Mouse (Mus musculus) small intestine, adult 2 months (tissue): ENCODE results near the gene Tpst2. TPM values are rescaled to one million over a fixed set of nuclear protein-coding genes. Genes with fewer than 3 reads are reported as not detected.

ENCODE experiments used
- H3K27ac ChIP-seq: fragments of 200-500 bp; 2 replicates; pipeline ENCODE4 v1.5.1; 2012; ENCODE audit warnings: low read depth, low read length, control low read depth, inconsistent platforms; ENCODE audit not compliant: insufficient read depth
- H3K27me3 ChIP-seq: fragments of 200-500 bp; 2 replicates; pipeline ENCODE4 v1.6.1; 2012; ENCODE audit warnings: mild to moderate bottlenecking, moderate library complexity, low read length, inconsistent platforms; ENCODE audit not compliant: control insufficient read depth, insufficient read depth
- H3K36me3 ChIP-seq: fragments of 200-500 bp; 2 replicates; pipeline ENCODE4 v1.6.1; 2012; ENCODE audit warnings: mild to moderate bottlenecking, low read length, control low read depth, inconsistent platforms; ENCODE audit not compliant: control insufficient read depth, insufficient read depth
- H3K4me1 ChIP-seq: fragments of 200-500 bp; 2 replicates; pipeline ENCODE4 v1.6.1; 2012; ENCODE audit warnings: low read length, inconsistent platforms, mixed read lengths; ENCODE audit not compliant: control insufficient read depth, insufficient read depth, insufficient read length
- H3K4me3 ChIP-seq: fragments of 200-500 bp; 2 replicates; pipeline ENCODE4 v1.5.1; 2012; ENCODE audit warnings: low read depth, mild to moderate bottlenecking, control low read depth, inconsistent platforms, low read length, moderate library complexity
- CTCF ChIP-seq: fragments of 200-500 bp; IDR thresholded peaks from 2 replicates; pipeline ENCODE4 v1.5.1; 2012; ENCODE audit warnings: low read depth, mild to moderate bottlenecking, control low read depth, inconsistent platforms, low read length, moderate library complexity, mixed read lengths; ENCODE audit not compliant: insufficient replicate concordance, insufficient read length; ENCODE audit errors: extremely low read depth
- POLR2A ChIP-seq: fragments of 200-500 bp; IDR thresholded peaks from 2 replicates; pipeline ENCODE4 v1.6.1; 2012; ENCODE audit warnings: low read depth, mild to moderate bottlenecking, control low read depth, inconsistent platforms, low read length, moderate library complexity
- WGBS: fragments of 180-500 bp; shearing (Covaris S2); methylation state at CpG from one replicate; pipeline ENCODE4 v1.1.7; 2018; 5-methylcytosine and 5-hydroxymethylcytosine counted together
- polyA plus RNA-seq: library from polyadenylated mRNA; depleted of rRNA; stranded (reverse); fragments of >200 nt; gene quantifications from 2 replicates; pipeline ENCODE4 v1.2.3, GENCODE M21; 2012

Tpst2 gene
- polyA plus RNA-seq, 1 experiment = 35.4 TPM

GRCm38 (mm10) chr5:112276907-112277348 is 437 bp downstream of the Tpst2 start:
- no peak for TF ChIP-seq POLR2A
- no peak for TF ChIP-seq CTCF
- WGBS = under 1% methylated on average over 24 of the region's 24 CpGs
- no peaks in the 10 kb centered on the region for H3K27me3 ChIP-seq
- peaks cover 16% of the 10 kb centered on the region; the same call in 1 of the 2 replicates for H3K4me1 ChIP-seq
- H3K4me3 ChIP-seq = peak overlapping the region; percentile 91
- H3K36me3 ChIP-seq = no peaks in the 10 kb centered on the region
- H3K27ac ChIP-seq = peak overlapping the region; percentile 59

GRCm38 (mm10) chr5:112277906-112278470 is 1.5 kb downstream of the Tpst2 start:
- no peaks in the 10 kb centered on the region for H3K36me3 ChIP-seq
- WGBS = 59% methylated on average over 11 of the region's 11 CpGs
- no peaks in the 10 kb centered on the region for H3K27me3 ChIP-seq
- H3K27ac ChIP-seq = 0 out of 2 replicates have a peak overlapping the region, but pooled peaks have one; percentile 14
- TF ChIP-seq CTCF (no peak), POLR2A (no peak)
- peak overlapping the region; percentile 20 for H3K4me3 ChIP-seq
- peaks cover 19% of the 10 kb centered on the region for H3K4me1 ChIP-seq

GRCm38 (mm10) chr5:112279181-112280021 is 2.9 kb downstream of the Tpst2 start:
- H3K27ac ChIP-seq = peak overlapping the region; percentile 10; the same call in 1 of the 2 replicates
- H3K4me1 ChIP-seq = peaks cover 21% of the 10 kb centered on the region
- H3K36me3 ChIP-seq = no peaks in the 10 kb centered on the region
- H3K27me3 ChIP-seq = no peaks in the 10 kb centered on the region
- WGBS = 73% methylated on average over 17 of the region's 17 CpGs
- TF ChIP-seq CTCF (no peak), POLR2A (no peak)
- H3K4me3 ChIP-seq = 0 out of 2 replicates have a peak overlapping the region, but pooled peaks have one; percentile 0

- no peak for TF ChIP-seq CTCF
- TF ChIP-seq POLR2A = no peak
- Histone ChIP-seq H3K36me3 (no peaks in the 10 kb centered on the region), H3K4me3 (no peak overlapping the region), H3K4me1 (peaks cover 21% of the 10 kb centered on the region), H3K27me3 (no peaks in the 10 kb centered on the region), H3K27ac (peak overlapping the region; percentile 10)
- 83% methylated on average over 7 of the region's 7 CpGs for WGBS
Observed at GRCm38 (mm10) chr5:112280151-112280550, 3.7 kb downstream of the Tpst2 start.

GRCm38 (mm10) chr5:112280863-112281660 is 4.6 kb downstream of the Tpst2 start:
- Histone ChIP-seq H3K27ac (peak overlapping the region; percentile 10; the same call in 1 of the 2 replicates), H3K4me1 (peaks cover 25% of the 10 kb centered on the region)
- WGBS = 73% methylated on average over 15 of the region's 15 CpGs

GRCm38 (mm10) chr5:112281676-112282075 is 5.2 kb downstream of the Tpst2 start:
- 77% methylated on average over 4 of the region's 4 CpGs for WGBS
- H3K4me3 ChIP-seq = no peak overlapping the region
- TF ChIP-seq CTCF = no peak
- TF ChIP-seq POLR2A = no peak
- H3K4me1 ChIP-seq = peaks cover 25% of the 10 kb centered on the region
- H3K36me3 ChIP-seq = no peaks in the 10 kb centered on the region
- H3K27ac ChIP-seq = no peak overlapping the region
- no peaks in the 10 kb centered on the region for H3K27me3 ChIP-seq

More at GRCm38 (mm10) chr5:112280863-112281660, 4.6 kb downstream of the Tpst2 start:
- no peaks in the 10 kb centered on the region for H3K27me3 ChIP-seq
- TF ChIP-seq POLR2A (no peak), CTCF (no peak)
- no peak overlapping the region for H3K4me3 ChIP-seq
- no peaks in the 10 kb centered on the region for H3K36me3 ChIP-seq
